Comparison of ENCODE assay signal across 7 mouse cellular contexts in genomic region chr12:84161616-84162433, GRCm38 (mm10). TPM values are rescaled to one million over a fixed set of nuclear protein-coding genes. Genes with fewer than 3 reads are reported as not detected.
DNase-seq lines count a peak whose midpoint lies in the region; ATAC-seq and TF ChIP-seq lines count a peak whose summit lies in the region.

No protein-coding gene starts in this region.

- H3K9me3 ChIP-seq in midbrain, embryonic 10.5 days (replicated peaks), result no peaks in the 10 kb centered on the region
- no peaks in the 10 kb centered on the region for H3K9me3 ChIP-seq in midbrain, embryonic 16.5 days (replicated peaks; ENCODE audit: control insufficient read depth, low read length, poor library complexity, severe bottlenecking)
- no peaks in the 10 kb centered on the region for H3K9me3 ChIP-seq in kidney, postnatal 0 days (replicated peaks; ENCODE audit: low read length)

- H3K9ac ChIP-seq in midbrain, embryonic 16.5 days (ENCODE audit: low read depth, low read length), result no peak overlapping the region
- H3K9ac ChIP-seq in kidney, postnatal 0 days (ENCODE audit: low read depth, low read length), result no peak overlapping the region

- H3K4me2 ChIP-seq in midbrain, embryonic 16.5 days (ENCODE audit: low read length), result no peak overlapping the region
- no peak overlapping the region for H3K4me2 ChIP-seq in kidney, postnatal 0 days (ENCODE audit: low read length)

- ATAC-seq in midbrain, embryonic 16.5 days, result no peak
- peak; percentile 59 for ATAC-seq in kidney, postnatal 0 days (replicated peaks; ENCODE audit: low FRiP score, low read depth)

- DNase-seq in midbrain, embryonic 10.5 days (ENCODE audit: low spot score), result peak; percentile 39
- peak; percentile 73 for DNase-seq in brain, embryonic 14.5 days (ENCODE audit: low read depth)
- peak; percentile 72 for DNase-seq in kidney, postnatal 0 days (ENCODE audit: low spot score)
- peak; percentile 63 for DNase-seq in retina, postnatal 1 day
- no peak for DNase-seq in layer of hippocampus, adult 9-10 months (ENCODE audit: low spot score)
- DNase-seq in right cerebral cortex, adult 2 months (ENCODE audit: low spot score in 2 of 2), result no peak

- 79% methylated on average over 14 of the region's 14 CpGs for WGBS in midbrain, embryonic 10.5 days
- WGBS in midbrain, embryonic 16.5 days, result 70% methylated on average over 14 of the region's 14 CpGs
- 72% methylated on average over 14 of the region's 14 CpGs for WGBS in kidney, postnatal 0 days

- TF ChIP-seq POLR2A in brain, embryonic 14.5 days (IDR thresholded peaks at IDR 0.05; ENCODE audit: borderline replicate concordance, extremely low read depth, insufficient read depth, insufficient read length, poor library complexity, severe bottlenecking), result no peak

- no peak overlapping the region for H3K27ac ChIP-seq in midbrain, embryonic 10.5 days (replicated peaks)
- no peak overlapping the region for H3K27ac ChIP-seq in midbrain, embryonic 16.5 days (ENCODE audit: low read length)
- no peak overlapping the region for H3K27ac ChIP-seq in kidney, postnatal 0 days

- peaks cover 5% of the 10 kb centered on the region for H3K4me1 ChIP-seq in midbrain, embryonic 10.5 days
- no peaks in the 10 kb centered on the region for H3K4me1 ChIP-seq in midbrain, embryonic 16.5 days (ENCODE audit: control insufficient read depth, insufficient read depth, low read length)
- H3K4me1 ChIP-seq in kidney, postnatal 0 days (replicated peaks; ENCODE audit: insufficient read depth, low read length), result no peaks in the 10 kb centered on the region; the same call in 1 of the 2 replicates

- no peak overlapping the region for H3K4me3 ChIP-seq in midbrain, embryonic 10.5 days
- no peak overlapping the region for H3K4me3 ChIP-seq in midbrain, embryonic 16.5 days (ENCODE audit: low read depth, low read length)
- H3K4me3 ChIP-seq in kidney, postnatal 0 days (replicated peaks; ENCODE audit: low read depth, low read length), result no peak overlapping the region

- TF ChIP-seq CTCF in brain, embryonic 14.5 days (IDR thresholded peaks at IDR 0.05; ENCODE audit: borderline replicate concordance, extremely low read depth, insufficient read depth, insufficient read length), result peak; percentile 47; the same call in 1 of the 2 replicates
- peak; percentile 69 for TF ChIP-seq CTCF in kidney, postnatal 0 days (IDR thresholded peaks at IDR 0.05; ENCODE audit: low read depth)

- H3K36me3 ChIP-seq in midbrain, embryonic 10.5 days, result peaks cover 80% of the 10 kb centered on the region
- H3K36me3 ChIP-seq in midbrain, embryonic 16.5 days (ENCODE audit: control insufficient read depth, insufficient read depth, low read length), result peaks cover 13% of the 10 kb centered on the region; the same call in 1 of the 2 replicates
- peaks cover 39% of the 10 kb centered on the region for H3K36me3 ChIP-seq in kidney, postnatal 0 days (ENCODE audit: insufficient read depth, low read length)

- no peaks in the 10 kb centered on the region for H3K27me3 ChIP-seq in midbrain, embryonic 10.5 days (ENCODE audit: low read depth, poor library complexity, severe bottlenecking)
- H3K27me3 ChIP-seq in midbrain, embryonic 16.5 days (ENCODE audit: control insufficient read depth, insufficient read depth, low read depth, low read length), result no peaks in the 10 kb centered on the region
- H3K27me3 ChIP-seq in kidney, postnatal 0 days (ENCODE audit: insufficient read depth, low read length), result no peaks in the 10 kb centered on the region

RNA-seq across cellular contexts. Expression of gene Pnma1, which starts 13.5 kb away (rescaled TPM):
- 2.1 and 3.3 TPM in 2 replicates for polyA plus RNA-seq in midbrain, embryonic 10.5 days (2016; fragmentation: Nextera tagmentation; extraction: Ambion mirVana)
- polyA plus RNA-seq in midbrain, embryonic 16.5 days (2015; fragmentation: Nextera tagmentation; extraction: Ambion mirVana), result 8.2 and 9.3 TPM in 2 replicates
- polyA plus RNA-seq in brain, embryonic 14.5 days (2012; rRNA removed), result 3.2 TPM in 2 replicates
- 0.33 and 0.50 TPM in 2 replicates for polyA plus RNA-seq in kidney, postnatal 0 days (2015; fragmentation: Nextera tagmentation; extraction: Ambion mirVana)

RNA-seq across cellular contexts. Expression of gene Dnal1, which starts 47.7 kb away (rescaled TPM):
- 3.6 and 6.1 TPM in 2 replicates for polyA plus RNA-seq in midbrain, embryonic 10.5 days (2016; fragmentation: Nextera tagmentation; extraction: Ambion mirVana)
- 9.1 and 10.9 TPM in 2 replicates for polyA plus RNA-seq in midbrain, embryonic 16.5 days (2015; fragmentation: Nextera tagmentation; extraction: Ambion mirVana)
- polyA plus RNA-seq in brain, embryonic 14.5 days (2012; rRNA removed), result 15.6 and 20.2 TPM in 2 replicates
- 3.4 TPM in 2 replicates for polyA plus RNA-seq in kidney, postnatal 0 days (2015; fragmentation: Nextera tagmentation; extraction: Ambion mirVana)

RNA-seq across cellular contexts. Expression of gene Elmsan1, which starts 56.9 kb away (rescaled TPM):
- polyA plus RNA-seq in midbrain, embryonic 10.5 days (2016; fragmentation: Nextera tagmentation; extraction: Ambion mirVana), result 5.9 and 6.3 TPM in 2 replicates
- polyA plus RNA-seq in midbrain, embryonic 16.5 days (2015; fragmentation: Nextera tagmentation; extraction: Ambion mirVana), result 2.7 and 3.6 TPM in 2 replicates
- 6.8 and 7.9 TPM in 2 replicates for polyA plus RNA-seq in brain, embryonic 14.5 days (2012; rRNA removed)
- polyA plus RNA-seq in kidney, postnatal 0 days (2015; fragmentation: Nextera tagmentation; extraction: Ambion mirVana), result 4.8 and 5.8 TPM in 2 replicates

Comparison
In these comparisons a context has a peak if more than half of its experiments do, and no peak if none do; other contexts are left out.
1. DNase-seq: peak in midbrain, embryonic 10.5 days (single experiment), brain, embryonic 14.5 days (single experiment), kidney, postnatal 0 days (single experiment) and retina, postnatal 1 day (single experiment); none in layer of hippocampus, adult 9-10 months (single experiment) and right cerebral cortex, adult 2 months (0 of 2).